Mouse (Mus musculus): ENCODE results near the gene Plek2.

GRCm38 (mm10) chr12:78927287-78927686, 20.5 kb upstream of the Plek2 start:
- TF ChIP-seq POLR2A (IDR thresholded peaks at IDR 0.05; ENCODE audit: borderline replicate concordance, extremely low read depth, insufficient read depth, insufficient read length, poor library complexity, severe bottlenecking) (no peak), CTCF (IDR thresholded peaks at IDR 0.05; ENCODE audit: borderline replicate concordance, extremely low read depth, insufficient read depth, insufficient read length) (no peak)
